Mouse (Mus musculus) cerebellum, adult 2 months (tissue): ENCODE results near the gene Eddm3b. TPM values are rescaled to one million over a fixed set of nuclear protein-coding genes. Genes with fewer than 3 reads are reported as not detected.
"Not testable (repeated sequence)": the region's sequence is repeated elsewhere in the genome, so short reads cannot be mapped to it uniquely, and the experiment has no call there.

Experiments
- DNase-seq, 2 experiments: peaks; one replicate each; pipeline ENCODE4 v3.0.0; 2021
- H3K27ac ChIP-seq: fragments of 200-500 bp; 2 replicates; pipeline ENCODE4 v1.5.1; 2012; ENCODE audit warnings: low read length, control low read depth, inconsistent platforms; ENCODE audit not compliant: insufficient read depth
- H3K27me3 ChIP-seq: fragments of 200-500 bp; 2 replicates; pipeline ENCODE4 v1.6.1; 2012; ENCODE audit warnings: inconsistent platforms, mild to moderate bottlenecking, low read length, moderate library complexity; ENCODE audit not compliant: control insufficient read depth, insufficient read depth
- H3K4me1 ChIP-seq: fragments of 200-500 bp; 2 replicates; pipeline ENCODE4 v1.6.1; 2011; ENCODE audit warnings: low read length; ENCODE audit not compliant: control insufficient read depth, insufficient read depth
- H3K4me3 ChIP-seq: fragments of 200-500 bp; replicated peaks from 2 replicates; pipeline ENCODE3; 2011; ENCODE audit warnings: mild to moderate bottlenecking, low read depth, low read length, control low read depth; ENCODE audit not compliant: insufficient read depth
- CTCF ChIP-seq: fragments of 200-500 bp; IDR thresholded peaks from 2 replicates; pipeline ENCODE4 v1.5.1; 2011; ENCODE audit warnings: low read depth, mild to moderate bottlenecking, control low read depth, low read length, moderate library complexity, borderline replicate concordance; ENCODE audit not compliant: insufficient read depth
- POLR2A ChIP-seq: fragments of 200-500 bp; IDR thresholded peaks from 2 replicates; pipeline ENCODE4 v1.6.1; 2011; ENCODE audit warnings: low read length, control low read depth, borderline replicate concordance; ENCODE audit not compliant: insufficient read depth
- WGBS: fragments of 180-500 bp; shearing (Covaris S2); methylation state at CpG from one replicate; pipeline ENCODE4 v1.1.7; 2018; 5-methylcytosine and 5-hydroxymethylcytosine counted together
- polyA plus RNA-seq: library from polyadenylated mRNA; depleted of rRNA; stranded (reverse); fragments of >200 nt; gene quantifications from 2 replicates; pipeline ENCODE4 v1.2.3, GENCODE M21; 2012

Eddm3b gene
- polyA plus RNA-seq, 1 experiment, result not detected

DNA sequence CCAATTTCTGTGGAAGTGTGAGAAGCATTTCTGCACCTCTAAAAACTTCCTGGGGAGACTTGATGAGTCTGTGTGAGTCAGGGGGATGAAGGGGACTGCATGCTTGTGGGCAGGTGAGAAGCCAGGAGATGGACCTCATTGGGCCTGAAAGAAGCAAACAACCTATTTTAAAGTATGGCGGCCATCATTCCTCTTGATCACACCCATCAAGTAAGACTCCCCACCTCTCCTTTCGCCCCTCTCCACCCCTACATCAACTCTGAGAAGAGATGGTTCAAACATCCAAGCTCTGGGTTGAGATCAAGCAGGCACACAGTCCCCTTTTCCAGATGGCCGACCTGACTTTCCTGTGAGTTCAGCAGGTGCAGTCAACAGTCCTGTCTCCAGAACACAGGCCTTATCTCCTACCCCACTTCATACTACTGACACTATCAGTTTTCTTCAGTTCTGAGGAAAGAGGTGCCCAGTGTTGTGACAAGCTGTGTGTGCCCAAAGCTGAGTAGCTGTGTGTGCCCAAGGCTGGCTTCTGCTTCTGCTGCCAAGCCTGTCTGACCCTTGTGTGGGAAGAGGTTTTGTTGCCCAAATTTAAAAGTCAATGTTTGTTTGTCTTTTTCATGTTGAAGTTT lies 36.1 kb downstream of the Eddm3b start:
- H3K4me3 ChIP-seq, result no peak overlapping the region
- H3K4me1 ChIP-seq, result no peaks in the 10 kb centered on the region
- TF ChIP-seq CTCF (no peak), POLR2A (no peak)
- H3K27ac ChIP-seq, result no peak overlapping the region
- 85% methylated on average over 3 of the region's 3 CpGs for WGBS
- no peaks in the 10 kb centered on the region for H3K27me3 ChIP-seq
- DNase-seq, result no peak

DNA sequence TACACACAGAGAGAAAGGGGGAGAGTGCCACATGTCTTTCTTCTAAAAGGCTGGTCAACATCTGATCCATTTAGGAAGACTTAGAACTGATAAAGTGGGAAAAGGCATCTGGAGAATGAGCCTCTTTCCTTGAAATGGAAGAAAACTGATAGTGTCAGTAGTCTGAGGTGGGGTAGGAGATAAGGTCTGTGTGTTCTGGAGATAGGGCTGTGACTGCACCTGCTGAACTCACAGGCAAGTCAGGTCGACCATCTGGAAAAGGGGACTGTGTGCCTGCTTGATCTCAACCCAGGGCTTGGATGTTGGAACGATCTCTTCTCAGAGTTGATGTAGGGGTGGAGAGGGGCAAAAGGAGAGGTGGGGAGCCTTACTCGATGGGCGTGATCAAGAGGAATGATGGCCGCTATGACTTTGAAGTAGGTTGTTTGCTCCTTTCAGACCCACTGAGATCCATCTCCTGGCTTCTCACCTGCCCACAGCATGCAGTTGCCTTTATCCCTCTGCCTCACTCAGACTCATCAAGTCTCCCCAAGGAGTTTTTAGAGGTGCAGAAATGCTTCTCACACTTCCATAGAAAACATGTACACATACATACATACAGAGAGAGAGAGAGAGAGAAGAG lies 38.1 kb downstream of the Eddm3b start:
- Histone ChIP-seq H3K4me3 (no peak overlapping the region), H3K27ac (no peak overlapping the region), H3K27me3 (no peaks in the 10 kb centered on the region), H3K4me1 (no peaks in the 10 kb centered on the region)
- DNase-seq, result no peak
- TF ChIP-seq CTCF (no peak), POLR2A (no peak)
- 82% methylated on average over 5 of the region's 5 CpGs for WGBS

DNA sequence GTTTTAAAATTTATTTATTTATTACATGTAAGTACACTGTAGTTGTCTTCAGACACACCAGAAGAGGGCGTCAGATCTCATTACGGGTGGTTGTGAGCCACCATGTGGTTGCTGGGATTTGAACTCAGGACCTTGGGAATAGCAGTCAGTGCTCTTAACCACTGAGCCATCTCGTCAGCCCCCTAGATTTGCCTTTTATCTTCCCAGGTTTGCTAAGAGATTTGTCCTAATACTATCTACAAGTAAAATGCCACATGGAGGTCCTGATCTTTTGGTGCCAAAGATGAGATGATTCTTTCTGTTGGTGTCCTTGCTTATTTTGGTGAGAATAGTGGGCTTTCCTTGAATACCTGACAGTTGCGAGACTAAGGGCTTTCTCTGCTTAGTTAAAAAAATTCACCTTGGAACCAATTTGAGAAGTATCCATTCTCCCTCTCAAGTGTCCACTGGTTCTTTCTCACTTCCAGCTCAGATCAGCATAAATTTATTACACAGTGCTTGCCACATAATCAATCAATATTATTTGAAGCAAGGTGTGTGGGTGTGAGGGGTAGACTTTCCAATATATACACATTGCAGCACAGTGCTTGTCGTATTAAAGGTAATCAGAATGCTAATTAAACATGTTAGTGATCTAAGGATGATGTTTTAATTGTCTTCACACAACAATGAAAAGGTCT lies 42.0 kb downstream of the Eddm3b start:
- H3K27me3 ChIP-seq, result no peaks in the 10 kb centered on the region
- WGBS, result 88% methylated on average over 5 of the region's 5 CpGs
- no peak overlapping the region for H3K4me3 ChIP-seq
- no peaks in the 10 kb centered on the region for H3K4me1 ChIP-seq
- H3K27ac ChIP-seq, result no peak overlapping the region
- TF ChIP-seq POLR2A (no peak), CTCF (no peak)
- DNase-seq, result no peak

DNA sequence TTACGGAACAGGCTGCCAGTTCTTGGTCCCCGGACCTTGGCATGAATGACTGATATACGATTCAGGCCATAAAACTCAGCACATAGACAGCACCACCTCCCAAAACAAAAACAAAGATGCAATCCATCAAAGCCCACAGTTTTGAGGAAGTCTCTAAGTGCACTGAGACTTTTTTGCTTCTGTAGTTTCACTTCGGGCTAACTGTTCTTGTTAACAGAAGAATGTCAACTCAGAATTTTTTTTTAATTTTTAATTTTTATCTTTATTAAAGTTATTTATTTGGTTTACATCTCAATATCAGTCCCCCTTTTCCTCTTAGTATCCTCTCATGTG lies 42.5 kb downstream of the Eddm3b start:
- Histone ChIP-seq H3K27me3 (no peaks in the 10 kb centered on the region), H3K4me3 (no peak overlapping the region), H3K4me1 (no peaks in the 10 kb centered on the region), H3K27ac (no peak overlapping the region)
- 82% methylated on average over 4 of the region's 4 CpGs for WGBS
- no peak for TF ChIP-seq CTCF
- no peak for TF ChIP-seq POLR2A
- no peak for DNase-seq

DNA sequence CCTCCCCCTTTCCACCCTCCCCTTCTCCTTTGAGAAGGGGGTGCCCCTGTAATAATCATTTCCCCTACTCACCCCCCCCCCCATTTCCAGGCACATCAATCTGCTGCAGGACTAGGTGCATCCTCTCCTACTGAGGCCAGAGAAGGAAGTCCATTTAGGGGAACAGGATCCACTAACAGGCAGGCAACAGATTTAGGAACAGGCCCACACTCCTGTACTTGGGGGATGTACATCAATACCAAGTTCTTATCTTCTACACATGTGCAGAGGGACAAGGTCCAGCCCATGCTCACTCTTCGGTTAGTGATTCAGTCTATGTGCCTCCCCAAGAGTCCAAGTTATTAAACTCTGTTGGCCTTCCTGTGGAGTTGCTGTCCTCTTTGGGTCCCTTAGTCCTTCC lies 42.8 kb downstream of the Eddm3b start:
- 88% methylated on average over 1 of the region's 1 CpGs for WGBS
- no peak for DNase-seq
- Histone ChIP-seq H3K27me3 (no peaks in the 10 kb centered on the region), H3K4me1 (no peaks in the 10 kb centered on the region), H3K4me3 (no peak overlapping the region), H3K27ac (no peak overlapping the region)
- no peak for TF ChIP-seq CTCF
- TF ChIP-seq POLR2A, result no peak

DNA sequence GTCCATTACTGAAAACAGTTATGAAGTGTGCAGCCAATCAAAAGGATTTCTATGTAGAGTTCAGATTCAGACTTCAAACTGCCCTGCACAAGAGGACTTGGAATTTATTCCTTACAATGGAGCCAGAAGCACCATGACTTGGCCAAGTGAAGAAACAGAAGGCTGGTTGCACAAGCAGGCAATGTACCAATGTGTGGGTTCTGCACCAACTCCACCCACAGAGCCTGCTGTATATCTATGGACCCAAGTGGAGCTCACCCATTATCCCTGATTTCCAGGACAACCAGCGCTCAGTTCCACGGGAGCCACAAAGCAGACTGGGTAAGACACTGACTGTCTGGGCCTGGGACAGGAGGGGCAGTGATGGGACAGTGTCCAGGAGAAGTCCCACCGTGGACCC lies 47.8 kb downstream of the Eddm3b start, which contains the start of gene Rnase2b:
TSS of gene Rnase2b (plus strand) at position 285 of the 400 bp plus-strand sequence.
- WGBS, result 83% methylated on average over 3 of the region's 3 CpGs
- H3K4me1 ChIP-seq, H3K27me3 ChIP-seq, H3K27ac ChIP-seq, H3K4me3 ChIP-seq, DNase-seq: not testable (repeated sequence)

DNA sequence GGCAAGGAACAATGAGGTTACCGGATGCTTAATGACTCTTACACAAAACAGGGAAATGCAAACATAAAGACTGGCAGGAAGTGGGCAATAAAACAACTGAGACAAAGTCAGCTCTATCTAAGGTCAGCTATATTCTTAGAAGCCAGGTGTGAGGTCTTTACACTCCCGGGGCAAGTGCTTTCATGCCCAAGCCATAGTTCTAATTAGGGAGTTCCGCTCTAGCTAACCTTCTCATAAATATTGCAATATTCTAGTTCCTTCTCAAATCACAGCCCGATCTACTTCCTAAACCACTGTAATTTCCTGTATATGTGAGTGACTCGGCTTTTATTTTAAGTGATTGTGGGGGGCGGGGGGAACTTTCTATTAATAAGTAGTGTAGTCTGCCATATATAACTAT lies 49.1 kb downstream of the Eddm3b start:
- not testable (repeated sequence) for H3K27ac ChIP-seq, DNase-seq, H3K4me3 ChIP-seq, H3K4me1 ChIP-seq, H3K27me3 ChIP-seq
- WGBS, result 91% methylated on average over 6 of the region's 6 CpGs

DNA sequence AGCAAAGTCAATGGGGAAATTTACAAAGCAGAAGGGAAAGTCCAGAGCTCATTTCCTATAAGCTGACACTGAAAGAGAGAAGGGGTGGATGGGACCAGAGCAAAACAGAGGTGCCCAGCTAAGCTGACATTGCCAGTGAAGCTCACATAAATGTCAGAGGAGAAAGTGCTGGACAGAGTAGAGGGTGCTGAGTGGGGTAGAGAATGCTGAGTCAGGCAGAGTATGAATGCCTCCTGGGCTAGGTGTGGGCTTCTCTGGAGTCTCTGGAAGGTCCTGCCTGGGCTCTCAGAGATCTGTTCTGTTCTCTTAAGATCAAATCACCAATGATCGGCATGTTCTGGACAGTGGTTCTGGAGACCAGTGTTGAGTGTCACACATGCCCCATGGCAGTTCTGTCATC lies 51.2 kb downstream of the Eddm3b start:
- H3K4me1 ChIP-seq, result no peaks in the 10 kb centered on the region
- H3K4me3 ChIP-seq, result no peak overlapping the region
- no peaks in the 10 kb centered on the region for H3K27me3 ChIP-seq
- 97% methylated on average over 1 of the region's 1 CpGs for WGBS
- TF ChIP-seq POLR2A, result no peak
- TF ChIP-seq CTCF, result no peak
- DNase-seq, result no peak
- H3K27ac ChIP-seq, result no peak overlapping the region
